Mouse (Mus musculus): ENCODE results near the gene Rnd2.

DNA sequence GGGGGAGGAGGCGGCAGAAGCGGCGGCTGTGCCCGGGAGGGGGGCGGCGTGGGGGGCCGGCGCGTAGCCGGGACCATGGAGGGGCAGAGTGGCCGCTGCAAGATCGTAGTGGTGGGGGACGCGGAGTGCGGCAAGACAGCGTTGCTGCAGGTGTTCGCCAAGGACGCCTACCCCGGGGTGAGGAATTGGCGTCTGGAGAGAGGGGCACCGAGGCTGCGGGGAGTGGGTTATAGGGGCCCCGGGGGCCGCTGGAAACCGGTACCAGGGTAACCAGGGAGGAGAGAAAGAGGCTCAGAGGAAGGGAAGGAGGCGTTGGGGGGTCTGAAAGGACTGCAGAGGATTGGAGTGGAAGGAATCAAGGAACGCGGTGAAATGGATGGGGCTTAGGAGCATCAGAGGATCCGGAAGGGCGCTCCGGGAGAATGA is 3.5 kb downstream of the Rnd2 start:
- TF ChIP-seq CTCF (IDR thresholded peaks at IDR 0.05; ENCODE audit: low read depth, low read length) (no peak), GATA1 (IDR thresholded peaks at IDR 0.05; ENCODE audit: borderline replicate concordance, low read length) (no peak), TAL1 (conservative IDR thresholded peaks at IDR 0.05; ENCODE audit: low read depth, low read length) (no peak), POLR2AphosphoS5 (IDR thresholded peaks at IDR 0.05; ENCODE audit: insufficient replicate concordance, low read depth, low read length) (no peak)
